In genomic region chrX:73468330-73468729, GRCm38 (mm10) we compare ENCODE assay signal across 10 mouse cellular contexts. TPM values are rescaled to one million over a fixed set of nuclear protein-coding genes. Genes with fewer than 3 reads are reported as not detected.
DNase-seq lines count a peak whose midpoint lies in the region; ATAC-seq lines count a peak whose summit lies in the region.
"Had no signal": no experiment of that assay in that cellular context is flagged by ENCODE, and none has a peak within 500 bp of the region (broad histone marks: within the 10 kb centered on the region; RNA-seq: fewer than 3 reads in every experiment).

No protein-coding gene starts in this region.

- no peak overlapping the region for H3K9ac ChIP-seq in kidney, embryonic 14.5 days (ENCODE audit: low read depth, low read length)
- no peak overlapping the region for H3K9ac ChIP-seq in limb, embryonic 11.5 days (ENCODE audit: low read length)
- H3K9ac ChIP-seq: hindbrain, embryonic 15.5 days had no signal

- no peak overlapping the region for H3K4me2 ChIP-seq in kidney, embryonic 14.5 days (replicated peaks; ENCODE audit: low read depth, low read length)
- no peak overlapping the region for H3K4me2 ChIP-seq in limb, embryonic 11.5 days (ENCODE audit: low read depth, severe bottlenecking)
- H3K4me2 ChIP-seq: hindbrain, embryonic 15.5 days had no signal

- WGBS in kidney, embryonic 14.5 days = 76% methylated on average over 3 of the region's 3 CpGs
- WGBS in embryonic facial prominence, embryonic 10.5 days = 62% methylated on average over 3 of the region's 3 CpGs
- 82% methylated on average over 3 of the region's 3 CpGs for WGBS in limb, embryonic 11.5 days

- peak; percentile 47 for DNase-seq in kidney, adult 11 months
- peak; percentile 66 for DNase-seq in NIH3T3 (ENCODE audit: low read depth)
- DNase-seq in embryonic facial prominence, embryonic 10.5 days (ENCODE audit: low spot score) = no peak
- no peak for DNase-seq in limb, embryonic 11.5 days (ENCODE audit: low spot score)
- no peak for DNase-seq in layer of hippocampus, postnatal 14 days (ENCODE audit: low spot score in 2 of 2)
- no peak for DNase-seq in T-cell, adult 2 months (ENCODE audit: low spot score)
- DNase-seq: layer of hippocampus, adult 9-11 months; thymus, adult 2 months had no signal

- H3K36me3 ChIP-seq in kidney, embryonic 14.5 days (ENCODE audit: control insufficient read depth, insufficient read depth, low read length) = no peaks in the 10 kb centered on the region
- H3K36me3 ChIP-seq in embryonic facial prominence, embryonic 10.5 days (replicated peaks) = no peaks in the 10 kb centered on the region
- H3K36me3 ChIP-seq in limb, embryonic 11.5 days (ENCODE audit: control insufficient read depth, insufficient read depth, low read length) = no peaks in the 10 kb centered on the region
- H3K36me3 ChIP-seq: hindbrain, embryonic 15.5 days had no signal

- no peak for ATAC-seq in kidney, embryonic 14.5 days (ENCODE audit: low FRiP score, low TSS enrichment)
- ATAC-seq in limb, embryonic 11.5 days (ENCODE audit: insufficient number of reproducible peaks, low FRiP score, low TSS enrichment, low read depth) = no peak; the same call in 1 of the 2 replicates

- H3K4me3 ChIP-seq in kidney, embryonic 14.5 days (ENCODE audit: low read length) = no peak overlapping the region
- no peak overlapping the region for H3K4me3 ChIP-seq in embryonic facial prominence, embryonic 10.5 days
- H3K4me3 ChIP-seq in limb, embryonic 11.5 days (ENCODE audit: low read depth, low read length) = no peak overlapping the region
- H3K4me3 ChIP-seq: hindbrain, embryonic 15.5 days had no signal

- H3K4me1 ChIP-seq in kidney, embryonic 14.5 days (ENCODE audit: control insufficient read depth, insufficient read depth, low read length) = no peaks in the 10 kb centered on the region
- H3K4me1 ChIP-seq in embryonic facial prominence, embryonic 10.5 days = peaks cover 32% of the 10 kb centered on the region
- H3K4me1 ChIP-seq in limb, embryonic 11.5 days (ENCODE audit: control insufficient read depth, insufficient read depth, low read length) = peaks cover 7% of the 10 kb centered on the region; the same call in 1 of the 2 replicates
- H3K4me1 ChIP-seq: hindbrain, embryonic 15.5 days had no signal

- H3K9me3 ChIP-seq in kidney, embryonic 14.5 days (ENCODE audit: control insufficient read depth, low read length) = no peaks in the 10 kb centered on the region
- H3K9me3 ChIP-seq in embryonic facial prominence, embryonic 10.5 days = no peaks in the 10 kb centered on the region
- no peaks in the 10 kb centered on the region for H3K9me3 ChIP-seq in limb, embryonic 11.5 days (ENCODE audit: control insufficient read depth, low read length)
- H3K9me3 ChIP-seq: hindbrain, embryonic 15.5 days had no signal

- no peak overlapping the region for H3K27ac ChIP-seq in kidney, embryonic 14.5 days (ENCODE audit: low read depth, low read length)
- H3K27ac ChIP-seq in embryonic facial prominence, embryonic 10.5 days (replicated peaks) = peak overlapping the region; percentile 86
- H3K27ac ChIP-seq in limb, embryonic 11.5 days (replicated peaks; ENCODE audit: low read depth, low read length) = peak overlapping the region; percentile 79
- H3K27ac ChIP-seq: hindbrain, embryonic 15.5 days had no signal

- H3K27me3 ChIP-seq in kidney, embryonic 14.5 days (ENCODE audit: control insufficient read depth, insufficient read depth, low read length) = no peaks in the 10 kb centered on the region; the same call in 1 of the 2 replicates
- H3K27me3 ChIP-seq in embryonic facial prominence, embryonic 10.5 days (replicated peaks; ENCODE audit: low read depth, poor library complexity, severe bottlenecking) = peaks cover 86% of the 10 kb centered on the region
- no peaks in the 10 kb centered on the region; the same call in 1 of the 2 replicates for H3K27me3 ChIP-seq in limb, embryonic 11.5 days (ENCODE audit: control insufficient read depth, insufficient read depth, low read length)
- H3K27me3 ChIP-seq: hindbrain, embryonic 15.5 days had no signal

RNA-seq across cellular contexts. Expression of gene Haus7, which starts 9.5 kb away (rescaled TPM):
- polyA plus RNA-seq in kidney, embryonic 14.5 days (2014; fragmentation: Nextera tagmentation; extraction: Ambion mirVana) = 61.2 and 62.3 TPM in 2 replicates
- polyA plus RNA-seq in embryonic facial prominence, embryonic 10.5 days (2016; fragmentation: Nextera tagmentation; extraction: Ambion mirVana) = 94.0 and 99.8 TPM in 2 replicates
- 95.0 and 99.5 TPM in 2 replicates for polyA plus RNA-seq in limb, embryonic 11.5 days (2014; fragmentation: Nextera tagmentation; extraction: Ambion mirVana)
- 10 to 100 TPM; 10.5 to 11.3 TPM for total RNA-seq in layer of hippocampus, postnatal 14 days (2021)

RNA-seq across cellular contexts. Expression of gene Bgn, which starts 15.1 kb away (rescaled TPM):
- polyA plus RNA-seq in kidney, embryonic 14.5 days (2014; fragmentation: Nextera tagmentation; extraction: Ambion mirVana) = 62.5 and 84.0 TPM in 2 replicates
- polyA plus RNA-seq in embryonic facial prominence, embryonic 10.5 days (2016; fragmentation: Nextera tagmentation; extraction: Ambion mirVana) = 15.7 and 19.3 TPM in 2 replicates
- polyA plus RNA-seq in limb, embryonic 11.5 days (2014; fragmentation: Nextera tagmentation; extraction: Ambion mirVana) = 22.0 and 23.1 TPM in 2 replicates
- 10 to 100 TPM; 26.1 to 34.2 TPM for total RNA-seq in layer of hippocampus, postnatal 14 days (2021)

RNA-seq across cellular contexts. Expression of gene Trex2, which starts 33.2 kb away (rescaled TPM):
- not detected in 2 replicates for polyA plus RNA-seq in kidney, embryonic 14.5 days (2014; fragmentation: Nextera tagmentation; extraction: Ambion mirVana)
- 0.15 TPM in 1 of 2 replicates, not detected in the other for polyA plus RNA-seq in embryonic facial prominence, embryonic 10.5 days (2016; fragmentation: Nextera tagmentation; extraction: Ambion mirVana)
- polyA plus RNA-seq in limb, embryonic 11.5 days (2014; fragmentation: Nextera tagmentation; extraction: Ambion mirVana) = not detected in 2 replicates
- not detected for total RNA-seq in layer of hippocampus, postnatal 14 days (2021)
- polyA plus RNA-seq: hindbrain, embryonic 15.5 days had no signal

RNA-seq across cellular contexts. Expression of gene Atp2b3, which starts 34.6 kb away (rescaled TPM):
- polyA plus RNA-seq in kidney, embryonic 14.5 days (2014; fragmentation: Nextera tagmentation; extraction: Ambion mirVana) = 0.29 and 0.42 TPM in 2 replicates
- 0.25 and 0.39 TPM in 2 replicates for polyA plus RNA-seq in embryonic facial prominence, embryonic 10.5 days (2016; fragmentation: Nextera tagmentation; extraction: Ambion mirVana)
- 0.04 and 0.11 TPM in 2 replicates for polyA plus RNA-seq in limb, embryonic 11.5 days (2014; fragmentation: Nextera tagmentation; extraction: Ambion mirVana)
- 100 to 1,000 TPM; 134 to 136 TPM for total RNA-seq in layer of hippocampus, postnatal 14 days (2021)

RNA-seq across cellular contexts. Expression of gene Zfp92, which starts 57.4 kb away (rescaled TPM):
- not detected in 2 replicates for polyA plus RNA-seq in kidney, embryonic 14.5 days (2014; fragmentation: Nextera tagmentation; extraction: Ambion mirVana)
- polyA plus RNA-seq in embryonic facial prominence, embryonic 10.5 days (2016; fragmentation: Nextera tagmentation; extraction: Ambion mirVana) = 0.12 and 0.18 TPM in 2 replicates
- polyA plus RNA-seq in limb, embryonic 11.5 days (2014; fragmentation: Nextera tagmentation; extraction: Ambion mirVana) = 0.19 and 0.27 TPM in 2 replicates
- 1 to 10 TPM; 2.1 to 3.0 TPM for total RNA-seq in layer of hippocampus, postnatal 14 days (2021)

Comparison
In these comparisons a context has a peak if more than half of its experiments do, and no peak if none do; other contexts are left out.
1. DNase-seq: peak in kidney, adult 11 months (single experiment) and NIH3T3 (single experiment); none in embryonic facial prominence, embryonic 10.5 days (single experiment), limb, embryonic 11.5 days (single experiment), layer of hippocampus, postnatal 14 days (0 of 2) and T-cell, adult 2 months (single experiment).